Mouse (Mus musculus): Measurements from ENCODE around the gene Clpp. TPM values are rescaled to one million over a fixed set of nuclear protein-coding genes. Genes with fewer than 3 reads are reported as not detected.

The Clpp gene
- polyA plus RNA-seq, 1 experiment from 2014 or later, result 178 TPM

Other genes with a start within 250 kb of the Clpp start
- gene Nrtn, start 232.8 kb upstream of the Clpp start, polyA plus RNA-seq (2015; fragmentation: Nextera tagmentation; extraction: Ambion mirVana), result 5.4 and 5.8 TPM in 2 replicates
- 55.4 and 59.7 TPM in 2 replicates for gene Dus3l, start 225.5 kb upstream of the Clpp start, polyA plus RNA-seq (2015; fragmentation: Nextera tagmentation; extraction: Ambion mirVana)
- gene Prr22, start 220.1 kb upstream of the Clpp start, polyA plus RNA-seq (2015; fragmentation: Nextera tagmentation; extraction: Ambion mirVana), result 1.6 and 1.8 TPM in 2 replicates
- 3.4 and 4.4 TPM in 2 replicates for gene Rfx2, start 159.3 kb upstream of the Clpp start, polyA plus RNA-seq (2015; fragmentation: Nextera tagmentation; extraction: Ambion mirVana)
- gene Acsbg2, start 115.9 kb upstream of the Clpp start, polyA plus RNA-seq (2015; fragmentation: Nextera tagmentation; extraction: Ambion mirVana), result not detected in 2 replicates
- gene 1700061G19Rik, start 114.8 kb upstream of the Clpp start, polyA plus RNA-seq (2015; fragmentation: Nextera tagmentation; extraction: Ambion mirVana), result 0.24 and 0.58 TPM in 2 replicates
- 43.9 and 53.1 TPM in 2 replicates for gene Mllt1, start 54.9 kb upstream of the Clpp start, polyA plus RNA-seq (2015; fragmentation: Nextera tagmentation; extraction: Ambion mirVana)
- gene Acer1, start 8.2 kb upstream of the Clpp start, polyA plus RNA-seq (2015; fragmentation: Nextera tagmentation; extraction: Ambion mirVana), result not detected in 2 replicates
- gene Alkbh7, start 7.0 kb downstream of the Clpp start, polyA plus RNA-seq (2015; fragmentation: Nextera tagmentation; extraction: Ambion mirVana), result 57.4 and 58.0 TPM in 2 replicates
- 0.64 TPM in 1 of 2 replicates, not detected in the other for gene Pspn, start 9.7 kb downstream of the Clpp start, polyA plus RNA-seq (2015; fragmentation: Nextera tagmentation; extraction: Ambion mirVana)
- gene Gtf2f1, start 21.0 kb downstream of the Clpp start, polyA plus RNA-seq (2015; fragmentation: Nextera tagmentation; extraction: Ambion mirVana), result 71.4 and 74.0 TPM in 2 replicates
- gene Gm17949, start 21.2 kb downstream of the Clpp start, polyA plus RNA-seq (2015; fragmentation: Nextera tagmentation; extraction: Ambion mirVana), result 0.78 and 0.80 TPM in 2 replicates
- 25.6 and 27.9 TPM in 2 replicates for gene Khsrp, start 41.2 kb downstream of the Clpp start, polyA plus RNA-seq (2015; fragmentation: Nextera tagmentation; extraction: Ambion mirVana)
- gene Slc25a41, start 51.3 kb downstream of the Clpp start, polyA plus RNA-seq (2015; fragmentation: Nextera tagmentation; extraction: Ambion mirVana), result not detected in 2 replicates
- gene Crb3, start 68.8 kb downstream of the Clpp start, polyA plus RNA-seq (2015; fragmentation: Nextera tagmentation; extraction: Ambion mirVana), result 61.8 and 69.1 TPM in 2 replicates
- 11.2 and 14.0 TPM in 2 replicates for gene Slc25a23, start 69.6 kb downstream of the Clpp start, polyA plus RNA-seq (2015; fragmentation: Nextera tagmentation; extraction: Ambion mirVana)
- gene Dennd1c, start 88.2 kb downstream of the Clpp start, polyA plus RNA-seq (2015; fragmentation: Nextera tagmentation; extraction: Ambion mirVana), result 5.6 and 6.8 TPM in 2 replicates
- 25.2 and 31.8 TPM in 2 replicates for gene Tubb4a, start 97.5 kb downstream of the Clpp start, polyA plus RNA-seq (2015; fragmentation: Nextera tagmentation; extraction: Ambion mirVana)
- 9.9 and 11.7 TPM in 2 replicates for gene Tnfsf9, start 115.0 kb downstream of the Clpp start, polyA plus RNA-seq (2015; fragmentation: Nextera tagmentation; extraction: Ambion mirVana)
- not detected in 2 replicates for gene Cd70, start 159.5 kb downstream of the Clpp start, polyA plus RNA-seq (2015; fragmentation: Nextera tagmentation; extraction: Ambion mirVana)
- 0.09 and 0.19 TPM in 2 replicates for gene Tnfsf14, start 203.9 kb downstream of the Clpp start, polyA plus RNA-seq (2015; fragmentation: Nextera tagmentation; extraction: Ambion mirVana)
- gene C3, start 237.8 kb downstream of the Clpp start, polyA plus RNA-seq (2015; fragmentation: Nextera tagmentation; extraction: Ambion mirVana), result 1.1 and 2.4 TPM in 2 replicates